Mouse (Mus musculus) c-Kit-negative CD71-positive TER-119-positive erythroid progenitor cells, embryonic 14.5 days (primary cell): ENCODE data around the gene C2.

Experiments used
- DNase-seq: peaks from one replicate; pipeline ENCODE4 v3.0.0-alpha.2; 2013; ENCODE audit warnings: low read depth, low spot score

The C2 gene

DNA sequence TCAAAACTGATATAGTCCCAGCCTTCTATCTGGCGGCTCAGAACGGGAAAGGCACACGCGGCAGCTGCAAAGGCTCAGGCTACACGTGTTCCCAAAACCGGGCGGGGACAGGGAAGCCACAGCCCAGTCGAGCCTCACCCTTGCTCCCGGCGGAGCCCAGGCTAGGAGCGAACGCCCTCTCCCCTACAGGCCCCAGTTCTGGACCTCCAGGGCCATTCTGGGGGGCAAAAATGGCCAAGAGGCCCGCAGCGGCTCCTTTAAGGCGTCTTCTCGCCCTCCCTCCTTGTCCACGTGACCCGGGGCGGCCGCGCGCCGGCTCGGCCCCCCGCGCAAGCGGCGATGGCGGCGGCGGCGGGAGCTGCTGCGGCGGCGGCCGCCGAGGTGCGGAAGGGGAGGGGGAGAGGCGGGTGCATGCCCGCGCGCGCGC is at the start of gene C2, which contains the start of gene Ehmt2:
Gene C2 (minus strand): TSS at position 106 of the 427 bp plus-strand sequence.
Gene Ehmt2 (plus strand): TSS at position 310 of the 427 bp plus-strand sequence.
- peak; percentile 36 for DNase-seq

DNA sequence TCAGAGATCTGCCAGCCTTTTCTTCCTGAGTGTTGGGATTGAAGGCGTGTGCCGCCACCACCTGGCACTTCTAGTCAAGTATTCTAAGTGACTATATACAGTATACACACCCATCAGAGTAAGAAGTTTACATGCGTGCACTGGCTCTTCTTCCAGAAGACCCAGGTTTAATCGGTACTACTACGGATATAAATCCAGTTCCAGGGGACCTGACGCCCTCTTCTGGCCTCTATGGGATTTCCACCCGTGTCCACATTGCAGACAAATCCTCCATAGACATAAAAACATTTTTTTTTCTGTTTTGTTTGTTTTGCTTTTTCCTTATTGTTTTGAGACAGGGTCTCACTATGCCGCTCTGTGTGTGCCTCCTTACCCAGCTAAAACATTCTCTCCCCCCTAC is 49.5 kb upstream of the C2 start:
- DNase-seq, result no peak

- no peak for DNase-seq
Measured at GRCm38 (mm10) chr17:34946486-34947140, 48.5 kb upstream of the C2 start.

DNA sequence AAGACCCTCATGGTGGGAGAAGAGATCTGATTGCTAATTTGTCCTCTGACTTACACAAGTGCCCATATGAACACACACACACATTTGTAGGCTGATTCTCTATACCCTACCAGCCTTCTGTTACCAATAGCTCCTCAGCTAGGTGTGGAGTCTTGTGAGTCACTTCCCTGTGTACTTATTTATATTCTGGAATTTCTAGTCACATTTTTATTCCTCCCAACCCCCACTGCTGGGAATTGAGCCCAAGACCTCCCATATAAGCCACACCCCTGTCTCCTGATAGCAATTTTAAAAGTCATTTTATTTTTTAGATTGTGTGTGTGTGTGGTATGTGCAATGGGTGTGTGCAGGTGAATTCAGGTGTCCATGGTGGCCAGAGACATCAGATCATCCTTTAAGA is 46.3 kb upstream of the C2 start:
- no peak for DNase-seq

GRCm38 (mm10) chr17:34943128-34943815 is 45.2 kb upstream of the C2 start:
- DNase-seq, result no peak

GRCm38 (mm10) chr17:34941344-34942041 is 43.4 kb upstream of the C2 start:
- no peak for DNase-seq

GRCm38 (mm10) chr17:34937960-34938505 is 40.0 kb upstream of the C2 start:
- DNase-seq, result no peak

DNA sequence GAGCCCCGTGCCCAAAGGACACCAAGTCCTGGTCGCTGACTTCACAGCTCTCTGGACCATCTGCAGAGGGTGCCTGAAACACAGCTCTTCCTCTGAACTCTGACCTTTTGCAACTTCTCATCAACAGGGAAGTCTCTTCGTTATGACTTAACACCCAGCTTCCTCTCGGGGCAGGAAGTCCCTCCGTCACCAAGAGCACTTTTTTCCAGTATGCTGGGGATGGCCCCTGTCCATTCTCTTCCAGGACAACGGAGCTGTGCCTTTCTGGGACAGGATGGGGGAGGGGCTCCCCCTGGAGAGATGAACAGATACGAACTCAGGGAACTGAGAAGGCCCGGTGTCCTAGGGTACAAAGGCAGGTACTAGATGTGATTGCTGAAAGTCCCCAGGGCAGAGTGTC is 36.8 kb upstream of the C2 start:
- DNase-seq, result no peak

DNA sequence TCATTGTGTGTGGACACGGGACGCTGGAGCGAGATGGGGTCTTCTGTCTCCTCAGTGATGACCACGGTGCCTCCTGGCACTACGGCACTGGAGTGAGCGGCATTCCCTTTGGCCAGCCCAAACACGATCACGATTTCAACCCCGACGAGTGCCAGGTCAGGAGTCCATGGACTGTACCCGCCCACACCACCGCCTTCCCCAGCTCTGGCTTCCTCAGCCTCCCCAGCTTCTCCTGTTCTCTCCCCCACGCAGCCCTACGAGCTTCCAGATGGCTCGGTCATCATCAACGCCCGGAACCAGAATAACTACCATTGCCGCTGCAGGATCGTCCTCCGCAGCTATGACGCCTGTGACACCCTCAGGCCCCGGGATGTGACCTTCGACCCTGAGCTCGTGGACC is 36.0 kb upstream of the C2 start:
- DNase-seq, result no peak

GRCm38 (mm10) chr17:34932287-34932686 is 34.2 kb upstream of the C2 start:
- no peak for DNase-seq

GRCm38 (mm10) chr17:34931735-34932098 is 33.7 kb upstream of the C2 start:
- DNase-seq, result no peak

GRCm38 (mm10) chr17:34931061-34931734 is 33.1 kb upstream of the C2 start, which contains the start of gene Neu1:
TSS of gene Neu1 (plus strand) at chr17:34931253.
- DNase-seq, result peak; percentile 75

GRCm38 (mm10) chr17:34928841-34929240 is 30.8 kb upstream of the C2 start:
- no peak for DNase-seq

DNA sequence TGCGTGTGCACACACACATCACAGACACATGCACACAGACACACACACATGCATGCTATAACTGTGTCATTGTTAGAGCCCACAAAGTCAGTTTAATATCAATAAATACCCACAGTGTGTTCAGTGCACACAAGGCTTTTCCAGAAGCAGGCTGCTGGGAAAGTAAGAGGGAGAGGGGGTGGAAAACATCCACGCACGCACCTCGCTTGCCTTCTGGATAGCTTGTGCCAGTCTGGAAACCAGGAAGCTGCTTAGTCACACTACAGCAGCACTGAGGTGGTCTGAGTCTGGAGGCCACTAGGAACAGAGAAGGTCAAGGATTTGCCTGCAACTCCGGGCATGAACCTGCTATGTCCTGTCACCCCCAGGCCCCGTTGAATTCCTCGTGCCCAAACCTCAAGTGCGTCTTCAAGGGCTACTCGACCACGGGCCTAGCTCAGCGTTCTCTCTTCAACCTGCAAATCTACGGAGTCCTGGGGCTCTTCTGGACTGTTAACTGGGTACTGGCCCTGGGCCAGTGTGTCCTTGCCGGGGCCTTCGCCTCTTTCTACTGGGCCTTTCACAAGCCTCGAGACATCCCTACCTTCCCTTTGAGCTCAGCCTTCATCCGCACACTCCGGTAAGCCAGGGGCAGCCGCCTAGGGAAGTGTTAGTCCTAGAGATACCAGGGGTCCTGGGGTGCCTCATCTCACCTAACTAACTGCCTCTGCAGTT is 29.4 kb upstream of the C2 start:
- no peak for DNase-seq

GRCm38 (mm10) chr17:34924258-34924657 is 26.2 kb upstream of the C2 start:
- no peak for DNase-seq

GRCm38 (mm10) chr17:34922939-34923338 is 24.9 kb upstream of the C2 start:
- no peak for DNase-seq

DNA sequence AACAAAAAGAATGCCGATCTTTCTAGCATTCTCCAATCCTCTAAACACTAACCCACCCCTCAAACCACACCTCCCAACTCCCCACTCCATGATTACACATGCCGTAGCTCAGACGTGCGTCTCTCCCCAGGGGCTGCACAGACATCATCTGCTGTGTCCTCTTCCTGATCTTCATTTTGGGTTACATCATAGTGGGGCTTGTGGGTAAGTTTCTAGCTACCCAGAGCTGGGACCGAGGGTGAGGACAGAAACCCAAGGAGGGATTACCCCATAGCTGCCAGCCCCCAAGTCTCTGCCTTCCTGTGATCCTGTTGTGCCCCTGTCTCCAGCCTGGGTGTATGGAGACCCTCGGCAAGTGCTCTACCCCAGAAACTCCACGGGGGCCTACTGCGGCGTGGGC is 19.1 kb upstream of the C2 start:
- no peak for DNase-seq

GRCm38 (mm10) chr17:34916316-34916715 is 18.3 kb upstream of the C2 start:
- no peak for DNase-seq

GRCm38 (mm10) chr17:34915410-34915831 is 17.4 kb upstream of the C2 start:
- DNase-seq, result no peak

GRCm38 (mm10) chr17:34913930-34914665 is 16.0 kb upstream of the C2 start, which contains the start of gene Slc44a4:
TSS of gene Slc44a4 (plus strand) at chr17:34914466.
- DNase-seq, result no peak
